Mouse (Mus musculus) stomach, embryonic 14.5 days (tissue): ENCODE measurements at regions not wholly inside any gene's neighbourhood (a gene's known extent, or its start where the extent isn't known, plus 50 kb on each side); places are given as distances from the start of the nearest gene placed in this dataset.

Experiments used
- ATAC-seq: fragments of 200-750 bp; cut with Nextera tagmentation; 2 replicates; pipeline ENCODE4 v1.8.0; 2017; ENCODE audit warnings: low read depth, moderate TSS enrichment; ENCODE audit not compliant: insufficient number of reproducible peaks, insufficient read depth, low FRiP score
- H3K27ac ChIP-seq: fragments of 300-500 bp; sonication (generic); 2 replicates; pipeline ENCODE4 v1.5.1; 2014; ENCODE audit warnings: mild to moderate bottlenecking, low read length, moderate library complexity, mixed read lengths
- H3K27me3 ChIP-seq: fragments of 300-500 bp; sonication (generic); 2 replicates; pipeline ENCODE4 v1.6.1; 2014; ENCODE audit warnings: low read length, control low read depth, mixed read lengths; ENCODE audit not compliant: control insufficient read depth, insufficient read depth
- H3K36me3 ChIP-seq: fragments of 300-500 bp; sonication (generic); 2 replicates; pipeline ENCODE4 v1.6.1; 2014; ENCODE audit warnings: mild to moderate bottlenecking, control low read depth, low read length, moderate library complexity, mixed read lengths; ENCODE audit not compliant: control insufficient read depth, insufficient read depth
- H3K4me1 ChIP-seq: fragments of 300-500 bp; sonication (generic); 2 replicates; pipeline ENCODE4 v1.6.1; 2014; ENCODE audit warnings: low read length, control low read depth, mixed read lengths; ENCODE audit not compliant: control insufficient read depth, insufficient read depth
- H3K4me2 ChIP-seq: fragments of 300-500 bp; sonication (generic); replicated peaks from 2 replicates; pipeline ENCODE4 v1.6.1; 2014; ENCODE audit warnings: low read depth, low read length, control low read depth
- H3K4me3 ChIP-seq: fragments of 300-500 bp; sonication (generic); 2 replicates; pipeline ENCODE4 v1.5.1; 2014; ENCODE audit warnings: low read depth, low read length, control low read depth
- H3K9ac ChIP-seq: fragments of 300-500 bp; sonication (generic); replicated peaks from 2 replicates; pipeline ENCODE4 v1.6.1; 2014; ENCODE audit warnings: low read depth, mild to moderate bottlenecking, control low read depth, low read length, moderate library complexity, mixed read lengths
- H3K9me3 ChIP-seq: fragments of 300-500 bp; sonication (generic); 2 replicates; pipeline ENCODE4 v1.6.1; 2016; ENCODE audit warnings: low read depth, low read length, control low read depth; ENCODE audit not compliant: control insufficient read depth
- WGBS: fragments of 180-500 bp; shearing (Covaris S2); extraction: QIAGEN DNeasy Blood & Tissue Kit; methylation state at CpG from one replicate; pipeline ENCODE4 v1.1.7; 2014; 5-methylcytosine and 5-hydroxymethylcytosine counted together

DNA sequence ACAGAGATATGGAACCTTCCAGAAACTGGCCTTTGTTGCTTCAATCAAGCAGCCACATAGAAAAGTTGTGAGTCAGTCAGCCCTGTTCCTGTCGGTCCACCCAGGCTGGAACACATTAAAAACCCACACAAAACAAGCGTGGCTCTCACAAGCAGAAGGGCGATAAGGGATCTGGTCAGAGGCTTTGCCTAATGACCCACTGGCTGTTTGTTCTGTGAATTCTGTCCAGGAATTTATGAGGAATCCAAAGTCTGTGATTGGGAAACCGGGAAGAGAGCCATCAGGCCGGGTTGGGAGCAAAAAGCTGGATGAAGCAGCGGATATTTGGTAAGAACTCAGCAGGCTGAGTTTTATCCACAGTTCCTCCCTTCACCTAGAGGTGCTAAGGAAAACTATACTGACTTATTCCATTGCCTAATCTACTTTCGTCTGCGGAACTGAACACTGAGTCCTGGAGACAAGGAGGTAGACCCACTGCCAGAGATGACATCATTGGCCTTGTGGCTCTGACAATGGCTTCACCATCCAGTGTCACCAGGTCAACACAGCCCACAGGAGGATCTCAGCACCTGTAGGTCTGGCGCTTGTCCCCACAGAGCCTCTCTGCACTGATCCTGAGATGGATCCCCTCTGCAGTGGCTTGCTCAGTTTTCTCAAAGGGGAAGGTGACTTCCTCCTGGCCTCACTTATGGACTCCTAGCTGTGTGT, 228.5 kb downstream of the Fam43a start:
- Histone ChIP-seq H3K4me1 (peaks cover 3% of the 10 kb centered on the region; the same call in 1 of the 2 replicates), H3K27me3 (no peaks in the 10 kb centered on the region), H3K27ac (no peak overlapping the region), H3K4me3 (no peak overlapping the region), H3K9ac (no peak overlapping the region), H3K4me2 (no peak overlapping the region), H3K36me3 (no peaks in the 10 kb centered on the region), H3K9me3 (0 out of 2 replicates have a peak, but pooled peaks cover 2% of the 10 kb centered on the region)
- 71% methylated on average over 9 of the region's 9 CpGs for WGBS
- no peak for ATAC-seq

DNA sequence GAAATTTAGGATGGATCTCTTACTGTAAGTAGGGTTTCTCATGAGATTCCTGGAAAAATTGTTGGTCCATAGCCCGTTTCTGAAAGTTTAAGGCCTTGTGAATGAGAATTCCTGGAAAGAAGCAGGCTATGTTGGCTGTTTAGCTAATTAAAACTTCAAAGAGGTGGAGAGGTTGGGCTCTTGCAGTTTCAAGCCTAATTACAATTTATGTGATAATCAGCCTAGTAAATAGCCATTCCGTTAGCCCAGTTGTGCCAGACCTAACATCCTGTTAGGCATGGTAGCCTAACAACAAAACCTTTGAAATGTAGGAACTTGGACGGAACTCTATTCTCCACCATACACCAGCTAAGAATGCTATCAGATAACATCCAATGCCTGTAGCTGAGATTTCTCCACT, 235.0 kb downstream of the Fam43a start:
- WGBS: 65% methylated on average over 3 of the region's 3 CpGs
- H3K27me3 ChIP-seq: no peaks in the 10 kb centered on the region

DNA sequence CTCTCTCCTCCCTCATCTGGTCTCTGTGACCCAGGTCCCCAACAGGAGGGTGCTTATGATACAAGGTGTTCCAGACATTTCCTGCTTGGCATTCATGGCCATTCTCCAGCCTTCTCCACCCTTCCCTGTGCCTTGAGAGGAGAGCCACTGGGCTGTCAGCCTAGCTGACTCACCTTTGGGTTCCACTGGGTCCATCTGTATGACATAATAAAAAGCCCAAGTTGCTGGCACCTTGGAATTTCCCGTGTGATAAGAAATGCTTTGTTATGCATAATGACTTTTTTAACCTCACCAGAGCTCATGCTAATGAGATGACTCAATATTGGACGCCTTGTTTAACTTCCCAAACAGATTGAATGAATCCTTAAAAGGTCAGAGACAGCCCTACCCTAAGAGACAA, 236.2 kb downstream of the Fam43a start:
- peaks cover 8% of the 10 kb centered on the region; the same call in 1 of the 2 replicates for H3K9me3 ChIP-seq
- H3K36me3 ChIP-seq: no peaks in the 10 kb centered on the region
- no peak for ATAC-seq
- H3K4me1 ChIP-seq: no peaks in the 10 kb centered on the region
- H3K27ac ChIP-seq: no peak overlapping the region
- no peak overlapping the region for H3K9ac ChIP-seq
- 53% methylated on average over 2 of the region's 2 CpGs for WGBS
- H3K4me2 ChIP-seq: no peak overlapping the region
- H3K27me3 ChIP-seq: no peaks in the 10 kb centered on the region
- no peak overlapping the region for H3K4me3 ChIP-seq

More for the DNA sequence above, 235.0 kb downstream of the Fam43a start:
- H3K9me3 ChIP-seq: 0 out of 2 replicates have a peak, but pooled peaks cover 2% of the 10 kb centered on the region
- no peaks in the 10 kb centered on the region for H3K36me3 ChIP-seq
- H3K4me3 ChIP-seq: no peak overlapping the region
- H3K4me2 ChIP-seq: no peak overlapping the region
- no peak overlapping the region for H3K27ac ChIP-seq
- no peak for ATAC-seq
- H3K4me1 ChIP-seq: peaks cover 3% of the 10 kb centered on the region; the same call in 1 of the 2 replicates
- no peak overlapping the region for H3K9ac ChIP-seq

DNA sequence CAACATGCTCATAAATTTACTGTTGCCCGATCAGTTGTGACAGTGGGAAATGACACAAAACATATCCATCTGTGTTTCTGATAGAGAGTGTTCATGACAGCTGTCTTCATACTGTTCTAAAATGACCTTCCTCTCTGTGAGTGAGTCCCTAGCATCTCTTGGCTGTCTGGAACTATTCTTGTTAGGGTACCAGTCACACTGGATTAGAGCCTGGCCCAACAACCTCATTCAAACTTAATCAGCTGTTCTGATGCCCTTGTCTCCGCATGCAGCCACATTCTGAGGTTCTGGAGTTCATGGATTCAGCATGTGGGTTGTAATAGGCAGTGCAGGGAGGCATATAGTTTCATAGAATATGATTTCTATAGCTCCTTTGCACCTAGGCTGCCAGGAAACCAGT, 238.4 kb downstream of the Xxylt1 start:
- Histone ChIP-seq H3K4me3 (no peak overlapping the region), H3K36me3 (no peaks in the 10 kb centered on the region), H3K27me3 (no peaks in the 10 kb centered on the region), H3K27ac (no peak overlapping the region), H3K9ac (no peak overlapping the region), H3K4me2 (no peak overlapping the region), H3K9me3 (peaks cover 10% of the 10 kb centered on the region; the same call in 1 of the 2 replicates), H3K4me1 (no peaks in the 10 kb centered on the region)
- ATAC-seq: no peak
- WGBS: 88% methylated on average over 2 of the region's 2 CpGs

DNA sequence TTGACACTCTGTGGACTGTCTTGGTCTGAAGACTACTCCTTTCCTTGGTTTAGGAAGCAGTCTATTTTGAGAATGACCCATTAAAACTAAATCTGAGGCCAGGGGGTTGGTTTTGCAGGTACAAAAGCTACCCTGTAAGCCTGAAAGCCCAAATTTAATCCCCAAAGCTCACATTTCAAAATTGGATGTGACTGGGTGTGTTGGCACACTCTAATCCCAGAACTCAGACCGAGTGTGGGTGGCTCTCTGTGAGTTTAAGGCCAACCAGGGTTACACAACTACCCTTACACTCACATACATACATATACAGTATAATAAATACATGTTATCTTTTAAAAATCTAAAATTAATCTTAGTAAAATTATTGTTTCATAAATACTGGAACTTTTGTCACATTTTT, 228.6 kb downstream of the Xxylt1 start:
- Histone ChIP-seq H3K9ac (no peak overlapping the region), H3K4me1 (no peaks in the 10 kb centered on the region), H3K27ac (no peak overlapping the region), H3K27me3 (no peaks in the 10 kb centered on the region), H3K4me2 (no peak overlapping the region), H3K4me3 (no peak overlapping the region), H3K36me3 (no peaks in the 10 kb centered on the region), H3K9me3 (no peaks in the 10 kb centered on the region)
- ATAC-seq: no peak
- WGBS: 69% methylated on average over 1 of the region's 1 CpGs

DNA sequence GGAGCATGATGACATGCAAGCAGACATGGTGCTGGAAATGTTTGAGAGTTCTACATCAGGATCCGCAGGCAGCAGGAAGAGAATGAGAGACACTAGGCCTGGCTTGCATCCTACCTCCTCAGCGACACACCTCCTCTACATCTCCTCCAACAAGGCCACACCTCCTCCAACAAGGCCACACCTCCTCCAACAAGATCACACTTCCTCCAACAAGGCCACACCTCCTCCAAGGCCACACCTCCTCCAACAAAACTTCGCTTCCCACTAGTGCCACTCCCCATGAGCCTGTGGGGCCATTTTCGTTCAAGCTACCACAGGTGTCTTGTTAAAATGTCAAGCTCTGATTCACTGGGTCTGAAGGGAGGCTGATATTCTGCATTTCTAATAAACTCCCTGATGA, 226.5 kb downstream of the Xxylt1 start:
- 71% methylated on average over 4 of the region's 4 CpGs for WGBS
- Histone ChIP-seq H3K4me1 (0 out of 2 replicates have a peak, but pooled peaks cover under 1% of the 10 kb centered on the region), H3K4me3 (no peak overlapping the region), H3K4me2 (no peak overlapping the region), H3K27me3 (no peaks in the 10 kb centered on the region), H3K27ac (no peak overlapping the region), H3K9me3 (no peaks in the 10 kb centered on the region), H3K36me3 (no peaks in the 10 kb centered on the region), H3K9ac (no peak overlapping the region)
- no peak for ATAC-seq

DNA sequence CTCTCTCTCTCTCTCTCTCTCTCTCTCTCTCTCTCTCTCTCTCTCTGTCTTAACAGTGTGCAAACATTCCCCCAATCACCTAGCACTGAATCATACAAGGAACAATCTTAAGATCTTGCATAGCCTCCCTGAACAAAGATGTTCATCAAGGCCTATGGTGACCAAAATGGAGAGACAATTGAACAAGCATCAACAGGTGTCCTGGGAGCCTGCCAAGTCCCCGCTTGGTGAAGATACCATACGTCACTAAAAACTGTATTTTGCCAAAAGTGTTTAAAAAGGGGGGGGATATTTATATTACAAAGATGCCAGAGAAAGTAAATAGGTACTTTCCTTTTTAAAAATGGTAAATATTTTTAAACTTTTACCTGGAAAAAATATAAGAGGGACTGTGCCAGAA, 223.6 kb downstream of the Xxylt1 start:
- H3K4me3 ChIP-seq: no peak overlapping the region

DNA sequence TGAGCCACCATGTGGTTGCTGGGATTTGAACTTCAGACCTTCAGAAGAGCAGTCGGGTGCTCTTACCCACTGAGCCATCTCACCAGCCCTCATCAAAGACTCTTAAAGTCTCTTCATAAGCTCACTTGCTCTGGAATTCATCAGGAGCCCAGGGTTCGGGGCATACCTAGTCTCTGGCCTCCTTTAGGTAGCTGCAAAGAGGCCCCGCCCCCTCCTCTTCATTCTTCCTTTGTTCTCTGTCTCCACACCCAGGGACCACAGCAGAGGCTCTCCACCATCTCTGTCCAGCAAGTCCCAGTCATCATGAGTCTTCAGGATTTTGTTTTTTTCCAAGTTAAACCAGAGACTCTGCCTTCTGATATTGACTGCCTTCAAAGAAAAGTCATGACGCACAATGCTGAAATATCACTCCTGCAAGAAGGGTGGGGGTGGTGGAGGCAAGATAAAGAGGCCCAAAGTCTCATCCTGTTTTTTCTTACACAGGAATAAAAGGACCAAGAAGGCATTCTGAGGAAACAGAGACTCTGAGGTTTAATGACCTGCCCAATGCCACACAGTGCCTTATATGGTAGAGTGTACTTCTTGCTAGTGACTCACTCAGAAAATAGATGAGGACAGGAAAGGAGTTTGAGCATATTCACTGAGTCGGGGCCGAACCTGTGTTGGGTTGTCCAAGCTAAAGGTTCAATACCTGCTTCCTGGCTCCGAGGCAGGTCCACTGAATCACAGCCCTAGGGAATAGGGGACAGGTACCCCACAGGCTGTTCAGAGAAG, 211.9 kb downstream of the Xxylt1 start:
- Histone ChIP-seq H3K9ac (no peak overlapping the region), H3K36me3 (no peaks in the 10 kb centered on the region), H3K4me2 (no peak overlapping the region), H3K9me3 (no peaks in the 10 kb centered on the region), H3K27me3 (no peaks in the 10 kb centered on the region), H3K4me1 (0 out of 2 replicates have a peak, but pooled peaks cover 3% of the 10 kb centered on the region), H3K27ac (no peak overlapping the region), H3K4me3 (no peak overlapping the region)
- 89% methylated on average over 7 of the region's 7 CpGs for WGBS
- no peak for ATAC-seq

More for the DNA sequence above, 223.6 kb downstream of the Xxylt1 start:
- Histone ChIP-seq H3K27me3 (no peaks in the 10 kb centered on the region), H3K36me3 (no peaks in the 10 kb centered on the region), H3K27ac (no peak overlapping the region), H3K9me3 (no peaks in the 10 kb centered on the region), H3K4me2 (no peak overlapping the region), H3K4me1 (0 out of 2 replicates have a peak, but pooled peaks cover 4% of the 10 kb centered on the region), H3K9ac (no peak overlapping the region)
- WGBS: 71% methylated on average over 2 of the region's 2 CpGs
- no peak for ATAC-seq
